Mouse (Mus musculus) lung, postnatal 0 days (tissue): ENCODE data around the gene Rbfox2.
A peak's percentile ranks its signal among the peaks of the same experiment; 100 is the strongest.

Source experiments
- CTCF ChIP-seq: IDR thresholded peaks from 2 replicates; pipeline ENCODE4 v1.5.1; 2016; ENCODE audit warnings: antibody characterized with exemption, mild to moderate bottlenecking
- EP300 ChIP-seq: IDR thresholded peaks from 2 replicates; pipeline ENCODE4 v1.6.1; 2016; ENCODE audit warnings: antibody characterized with exemption, mild to moderate bottlenecking, control low read depth

- peak; percentile 75 for TF ChIP-seq CTCF
- no peak for TF ChIP-seq EP300
These were observed 49.2 kb downstream of the Rbfox2 start for GRCm38 (mm10) chr15:77257437-77258229.
